Mouse (Mus musculus): Measurements from ENCODE around the gene Ganc.

The Ganc gene

GRCm38 (mm10) chr2:120450724-120451123, 47.0 kb downstream of the Ganc start:
- DNase-seq (ENCODE audit: low read depth, low spot score), result no peak

DNA sequence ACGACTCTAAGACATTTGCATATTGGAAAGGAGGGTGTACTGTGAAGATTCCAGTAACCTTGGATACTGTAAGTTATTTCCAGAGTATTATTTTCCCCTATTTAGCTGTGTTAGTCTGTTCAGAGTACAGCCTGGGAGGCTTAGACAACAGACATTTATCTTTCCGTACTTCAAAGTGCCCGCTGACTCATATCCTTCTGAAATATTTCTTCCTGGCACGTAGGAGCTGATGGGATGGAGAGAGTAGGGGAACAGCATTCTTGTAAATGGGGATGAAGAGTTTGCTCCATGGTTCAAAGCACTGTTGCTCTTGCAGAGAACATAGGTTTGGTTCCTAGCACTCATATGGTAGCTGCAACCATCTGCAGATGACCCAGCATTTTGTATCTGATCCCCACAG, 48.9 kb downstream of the Ganc start:
- DNase-seq (ENCODE audit: low read depth, low spot score), result no peak

DNA sequence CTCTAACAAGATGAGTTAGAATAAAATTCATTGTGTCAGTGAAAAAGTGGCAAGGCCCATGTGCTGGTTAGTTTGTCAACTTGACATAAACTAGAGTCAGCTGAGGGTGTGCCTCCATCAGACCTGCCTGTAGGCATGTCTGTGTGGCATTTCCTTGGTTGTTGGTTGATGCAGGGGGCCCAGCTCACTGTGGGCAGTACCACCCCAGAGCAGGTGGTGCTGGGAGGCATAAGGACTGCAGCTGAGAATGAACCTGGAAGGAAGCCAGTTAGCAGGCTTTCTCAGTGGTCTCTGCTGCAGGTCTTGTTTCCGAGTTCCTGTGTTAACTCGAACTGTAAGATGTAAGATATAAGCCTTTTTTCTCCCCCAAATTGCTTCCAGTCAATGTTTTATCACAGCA, 51.3 kb downstream of the Ganc start:
- no peak for DNase-seq (ENCODE audit: low read depth, low spot score)

DNA sequence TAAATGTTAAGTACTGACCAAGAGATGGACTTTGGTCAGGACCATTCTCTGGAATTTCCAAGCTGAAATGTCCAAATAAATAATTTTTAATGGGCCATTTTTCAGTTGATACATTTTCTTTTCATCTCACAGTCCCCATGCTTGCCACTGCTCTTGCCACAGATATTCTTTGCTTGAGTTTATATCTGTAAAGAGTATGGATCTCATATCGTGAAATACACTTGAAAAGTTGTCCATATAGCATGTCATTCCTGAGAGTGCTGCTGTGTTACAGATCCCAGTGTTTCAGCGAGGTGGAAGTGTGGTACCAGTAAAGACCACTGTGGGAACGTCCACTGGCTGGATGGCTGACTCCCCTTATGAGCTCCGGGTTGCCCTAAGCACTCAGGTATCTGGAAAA, 52.0 kb downstream of the Ganc start, which contains the start of gene Capn3:
Gene Capn3 (plus strand): TSS at position 301 of the 400 bp plus-strand sequence.
- no peak for DNase-seq (ENCODE audit: low read depth, low spot score)

DNA sequence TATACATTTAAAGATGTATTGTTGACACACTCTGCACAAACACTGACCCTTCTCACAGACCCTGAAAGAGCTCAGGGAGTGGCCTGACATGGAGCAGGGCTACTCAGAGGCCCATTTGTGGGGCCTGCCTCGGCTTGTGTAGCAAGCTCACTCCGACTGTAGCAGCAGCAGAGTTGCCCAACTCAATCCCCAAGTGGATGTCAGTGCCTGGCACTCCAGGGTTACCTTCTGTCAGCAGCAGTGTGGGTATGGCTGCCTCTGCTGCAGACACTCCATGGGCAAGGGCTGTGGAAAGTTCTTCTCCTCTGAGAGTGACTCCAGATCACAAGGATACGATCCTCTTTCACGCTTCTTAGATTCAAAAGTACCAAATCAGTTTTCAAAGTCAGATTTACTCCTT, 56.5 kb downstream of the Ganc start:
- DNase-seq (ENCODE audit: low read depth, low spot score), result no peak

DNA sequence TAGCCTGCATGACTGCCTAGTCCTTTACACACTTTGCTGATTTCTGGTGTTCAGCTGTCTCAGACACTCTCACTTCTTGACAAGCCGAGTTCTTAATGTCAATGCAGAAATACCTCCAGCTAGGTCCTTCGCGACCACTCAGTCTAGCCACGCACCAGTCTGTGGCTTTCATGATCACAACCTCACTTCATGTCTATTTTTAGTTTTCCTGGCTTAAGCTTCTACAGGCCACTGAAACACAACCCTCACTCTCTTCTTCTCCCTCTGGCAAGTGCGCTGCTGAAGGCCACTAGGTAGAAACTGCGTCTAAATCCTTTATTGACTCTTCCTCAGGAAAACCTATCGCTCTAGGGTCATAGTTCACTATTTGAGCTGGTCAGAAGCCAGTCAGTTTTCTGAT, 59.6 kb downstream of the Ganc start:
- no peak for DNase-seq (ENCODE audit: low read depth, low spot score)

DNA sequence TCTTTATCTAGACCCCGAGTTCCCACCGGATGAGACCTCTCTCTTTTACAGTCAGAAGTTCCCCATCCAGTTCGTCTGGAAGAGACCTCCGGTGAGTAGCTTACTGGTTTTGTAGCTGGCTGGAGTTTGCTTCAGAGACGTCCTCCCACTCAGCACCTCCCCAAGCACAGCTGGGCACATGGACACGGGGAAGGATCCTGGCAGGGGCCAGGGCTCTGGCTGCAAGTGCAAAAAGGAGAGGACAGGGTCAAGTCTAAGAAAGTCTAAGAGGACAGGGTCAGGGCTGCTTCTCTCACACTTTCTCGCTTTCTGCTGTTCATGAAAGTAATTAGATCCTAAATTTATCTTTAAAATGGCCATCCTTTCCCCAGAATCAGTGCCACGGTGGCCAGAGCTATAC, 60.4 kb downstream of the Ganc start:
- no peak for DNase-seq (ENCODE audit: low read depth, low spot score)

GRCm38 (mm10) chr2:120464732-120465396, 61.2 kb downstream of the Ganc start:
- DNase-seq (ENCODE audit: low read depth, low spot score), result no peak

- DNase-seq (ENCODE audit: low read depth, low spot score), result peak; percentile 8
Measured at GRCm38 (mm10) chr2:120465397-120465785, 61.7 kb downstream of the Ganc start.

DNA sequence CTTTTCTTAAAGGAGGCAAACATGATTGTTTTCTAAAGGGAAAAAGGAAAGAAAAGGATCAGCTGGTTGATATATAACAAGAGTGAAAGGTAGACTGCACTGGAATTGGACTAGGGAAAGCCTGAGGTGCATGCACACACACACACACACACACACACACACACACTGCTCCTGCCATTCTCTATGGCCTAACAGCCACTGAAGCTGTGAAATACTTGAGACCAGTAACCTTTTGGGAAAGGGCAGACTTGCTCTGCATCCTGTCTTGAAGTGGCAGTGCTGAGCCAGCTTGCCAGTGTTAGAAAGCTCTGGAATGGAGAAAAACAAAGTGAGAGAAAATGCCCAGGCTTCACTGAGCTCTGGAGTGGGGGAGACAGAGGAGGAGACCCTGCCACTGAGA, 64.3 kb downstream of the Ganc start:
- DNase-seq (ENCODE audit: low read depth, low spot score), result no peak

DNA sequence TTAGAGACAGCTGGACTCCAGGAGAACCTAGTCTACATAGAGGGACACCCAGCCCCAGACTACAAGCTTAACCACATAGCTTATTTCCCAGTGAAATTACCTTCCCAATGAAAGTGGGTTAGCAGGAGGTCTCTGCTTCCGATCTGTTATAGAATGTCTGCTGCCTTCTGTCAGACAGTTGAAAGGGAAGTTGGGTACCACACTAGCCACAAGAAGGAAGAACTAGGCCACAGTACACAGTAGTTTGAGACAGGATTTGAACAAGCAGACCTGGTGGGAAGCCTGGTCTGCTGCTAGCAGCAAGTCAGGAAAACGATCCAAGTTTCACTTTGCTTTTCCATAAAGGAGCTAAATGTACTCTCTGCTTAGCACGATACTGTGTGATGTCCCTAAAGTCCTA, 65.5 kb downstream of the Ganc start:
- no peak for DNase-seq (ENCODE audit: low read depth, low spot score)

- no peak for DNase-seq (ENCODE audit: low read depth, low spot score)
Measured at GRCm38 (mm10) chr2:120469715-120470114, 66.0 kb downstream of the Ganc start.

DNA sequence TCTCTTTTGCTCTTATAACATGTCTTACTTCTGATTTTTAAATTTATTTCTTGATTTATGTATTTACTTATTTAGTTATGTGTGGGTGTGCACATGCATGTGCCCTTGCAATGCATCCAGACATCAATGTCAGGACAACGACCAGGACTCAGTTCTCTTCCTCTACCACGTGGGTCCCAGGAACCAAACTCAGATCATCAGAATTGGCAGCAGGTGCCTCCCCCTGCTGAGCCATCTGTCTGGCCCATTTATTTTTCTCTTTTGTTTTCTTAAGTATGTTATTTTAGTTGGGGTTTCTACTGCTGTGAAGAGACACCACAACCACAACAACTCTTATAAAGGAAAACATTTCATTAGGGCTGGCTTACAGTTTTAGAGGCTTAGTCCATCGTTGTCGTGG, 67.2 kb downstream of the Ganc start:
- DNase-seq (ENCODE audit: low read depth, low spot score), result no peak

DNA sequence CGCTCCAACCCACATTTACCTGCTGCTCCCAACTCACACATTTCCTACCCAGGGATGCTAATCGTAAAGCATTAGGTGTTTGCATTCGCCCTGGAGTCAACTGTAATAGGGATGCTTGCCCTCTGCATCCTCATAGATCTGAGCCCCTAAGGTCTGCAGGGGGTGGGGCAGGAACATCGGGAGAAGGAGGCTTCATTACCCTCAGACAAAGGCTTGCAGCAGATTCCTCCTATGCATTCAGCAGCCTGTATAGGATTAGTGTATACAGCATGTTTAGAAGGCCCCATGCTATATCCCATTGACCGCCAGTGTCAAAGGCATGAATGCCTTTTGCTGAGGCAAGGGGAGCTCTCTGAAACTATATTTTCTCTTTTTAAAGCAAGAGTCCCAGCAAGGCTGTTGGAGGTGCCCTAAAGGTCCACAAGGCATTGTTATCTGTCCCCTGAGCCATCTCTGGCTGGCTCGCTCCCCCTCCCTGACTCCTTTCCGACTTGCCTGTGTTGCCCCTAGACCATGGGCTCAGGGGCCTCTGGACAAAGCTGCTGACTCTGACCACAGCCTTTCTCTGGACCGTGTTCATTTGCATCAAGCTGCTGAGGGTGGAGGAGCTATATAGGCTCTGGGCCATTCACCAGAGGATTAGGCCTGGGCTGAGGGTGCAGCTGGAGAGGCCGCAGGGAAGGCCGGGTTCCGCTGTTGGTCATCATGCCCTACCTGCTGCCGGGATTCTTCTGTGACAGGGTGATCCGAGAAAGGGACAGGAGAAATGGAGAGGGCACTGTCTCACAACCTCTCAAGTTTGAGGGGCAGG, 72.8 kb downstream of the Ganc start:
- no peak for DNase-seq (ENCODE audit: low read depth, low spot score)

DNA sequence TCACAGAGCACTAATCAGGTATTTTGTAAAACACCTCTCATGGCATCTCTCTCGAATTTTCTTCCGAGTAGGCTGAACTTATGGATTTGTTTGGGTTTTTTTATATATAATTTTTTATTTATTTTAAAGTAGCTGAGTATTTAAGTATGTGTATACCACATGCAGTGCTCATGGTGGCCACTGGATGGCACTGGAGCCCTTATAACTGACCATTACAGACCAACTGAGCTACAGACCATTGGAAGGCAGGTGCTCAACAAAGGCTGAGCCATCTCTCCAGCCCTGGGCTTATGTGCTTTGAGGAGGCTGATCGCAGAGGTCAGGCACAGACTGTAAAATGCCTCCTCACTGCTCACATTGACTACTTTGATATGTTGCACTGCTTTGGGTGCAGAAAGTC, 74.9 kb downstream of the Ganc start:
- peak; percentile 72 for DNase-seq (ENCODE audit: low read depth, low spot score)

DNA sequence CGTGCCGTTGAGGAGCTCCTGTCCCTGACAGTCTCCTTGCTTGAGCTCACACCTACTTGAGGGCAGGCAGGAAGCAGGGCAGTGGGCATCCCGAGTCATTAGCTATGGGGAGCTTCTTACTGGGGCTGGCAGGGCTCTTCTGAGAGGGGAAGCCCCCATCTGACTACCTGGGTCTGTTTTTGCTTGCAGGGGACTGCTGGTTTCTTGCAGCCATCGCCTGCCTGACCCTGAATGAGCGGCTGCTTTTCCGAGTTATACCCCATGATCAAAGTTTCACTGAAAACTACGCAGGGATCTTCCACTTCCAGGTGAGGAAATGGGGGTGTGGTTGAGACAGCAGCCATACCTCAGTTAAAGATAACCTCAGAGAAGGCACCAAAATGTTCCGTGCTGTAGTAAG, 78.2 kb downstream of the Ganc start:
- DNase-seq (ENCODE audit: low read depth, low spot score), result no peak

GRCm38 (mm10) chr2:120482506-120483389, 79.1 kb downstream of the Ganc start:
- no peak for DNase-seq (ENCODE audit: low read depth, low spot score)

GRCm38 (mm10) chr2:120484241-120484640, 80.5 kb downstream of the Ganc start:
- no peak for DNase-seq (ENCODE audit: low read depth, low spot score)

GRCm38 (mm10) chr2:120493254-120493653, 89.6 kb downstream of the Ganc start:
- no peak for DNase-seq (ENCODE audit: low read depth, low spot score)

- no peak for DNase-seq (ENCODE audit: low read depth, low spot score)
Measured at GRCm38 (mm10) chr2:120496511-120496910, 92.8 kb downstream of the Ganc start.

DNA sequence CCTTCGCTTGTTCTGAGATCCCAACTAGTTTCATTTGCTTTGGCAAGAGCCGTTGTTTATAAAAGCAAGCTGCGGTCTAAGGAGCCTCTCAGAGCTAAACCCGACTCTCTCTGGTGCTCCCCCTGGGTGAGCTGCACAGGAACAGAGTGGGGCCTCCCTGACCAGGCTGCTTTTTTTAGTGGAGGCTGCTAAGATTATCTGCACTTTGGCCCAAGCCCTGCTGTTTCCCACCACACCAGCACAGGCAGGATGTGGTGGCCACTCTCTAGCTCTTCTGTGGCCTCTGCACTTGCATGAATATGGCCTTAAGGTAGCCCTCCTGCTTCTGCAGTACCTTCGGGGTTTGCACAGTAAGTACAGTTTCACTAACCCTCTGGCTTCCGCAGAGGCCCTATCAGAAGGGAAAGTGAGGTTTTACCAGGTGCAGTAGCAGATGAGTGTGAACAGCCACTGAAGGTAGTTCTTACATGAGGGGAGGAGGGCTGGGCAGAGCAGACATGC, 96.3 kb downstream of the Ganc start:
- no peak for DNase-seq (ENCODE audit: low read depth, low spot score)

Measured in forelimb bud, embryonic 11.5 days (tissue).